8 mouse cellular contexts compared by ENCODE assay signal in genomic region chr12:65172959-65173358, GRCm38 (mm10). TPM values are rescaled to one million over a fixed set of nuclear protein-coding genes. Genes with fewer than 3 reads are reported as not detected.
DNase-seq lines count a peak whose midpoint lies in the region; ATAC-seq and TF ChIP-seq lines count a peak whose summit lies in the region.
"Not testable (repeated sequence)": the region's sequence is repeated elsewhere in the genome, so short reads cannot be mapped to it uniquely, and the experiment has no call there.

No protein-coding gene starts in this region.

- TF ChIP-seq EP300 in CH12.LX (IDR thresholded peaks at IDR 0.05; ENCODE audit: low read length), result not testable (repeated sequence)

- not testable (repeated sequence) for H3K27me3 ChIP-seq in CH12.LX (replicated peaks); hindbrain, embryonic 13.5 days; liver, embryonic 16.5 days (ENCODE audit: control insufficient read depth, insufficient read depth, low read depth, low read length); neural tube, embryonic 12.5 days (replicated peaks); stomach, embryonic 15.5 days (replicated peaks)

- H3K27ac ChIP-seq in CH12.LX (ENCODE audit: insufficient read depth, low read depth); neural tube, embryonic 12.5 days: not testable (repeated sequence)
- H3K27ac ChIP-seq in hindbrain, embryonic 13.5 days, result peak overlapping the region; percentile 95
- H3K27ac ChIP-seq in liver, embryonic 16.5 days (ENCODE audit: low read length), result peak overlapping the region; percentile 99
- H3K27ac ChIP-seq in stomach, embryonic 15.5 days, result peak overlapping the region; percentile 97

- not testable (repeated sequence) for H3K4me2 ChIP-seq in CH12.LX (ENCODE audit: insufficient read depth, low read depth, poor library complexity, severe bottlenecking)
- peak overlapping the region; percentile 60 for H3K4me2 ChIP-seq in hindbrain, embryonic 13.5 days
- peak overlapping the region; percentile 81 for H3K4me2 ChIP-seq in liver, embryonic 16.5 days (ENCODE audit: low read depth, low read length)
- H3K4me2 ChIP-seq in neural tube, embryonic 12.5 days (replicated peaks), result peak overlapping the region; percentile 72
- peak overlapping the region; percentile 51 for H3K4me2 ChIP-seq in stomach, embryonic 15.5 days

- H3K4me1 ChIP-seq in CH12.LX (ENCODE audit: control insufficient read depth in 1 of 2, insufficient read depth in 2 of 2), result peaks cover 0 to 16% of the 10 kb centered on the region in 2 experiments; a peak in 3 of 4 replicates
- peaks cover 12% of the 10 kb centered on the region for H3K4me1 ChIP-seq in hindbrain, embryonic 13.5 days (replicated peaks)
- H3K4me1 ChIP-seq in liver, embryonic 16.5 days (ENCODE audit: control insufficient read depth, low read depth, low read length), result peaks cover 16% of the 10 kb centered on the region
- H3K4me1 ChIP-seq in neural tube, embryonic 12.5 days, result not testable (repeated sequence)
- peaks cover 10% of the 10 kb centered on the region; the same call in 1 of the 2 replicates for H3K4me1 ChIP-seq in stomach, embryonic 15.5 days

- WGBS in hindbrain, embryonic 13.5 days, result 28% methylated on average over 8 of the region's 8 CpGs
- 17% methylated on average over 8 of the region's 8 CpGs for WGBS in liver, embryonic 16.5 days (ENCODE audit: insufficient replicate concordance)
- 29% methylated on average over 8 of the region's 8 CpGs for WGBS in neural tube, embryonic 12.5 days
- 24% methylated on average over 8 of the region's 8 CpGs for WGBS in stomach, embryonic 15.5 days

- peak; percentile 22 to 90; a peak in 3 of 4 replicates for TF ChIP-seq CTCF in CH12.LX (conservative IDR thresholded peaks at IDR 0.05 in 1 of 2, IDR thresholded peaks at IDR 0.05 in 1 of 2; ENCODE audit: low read depth in 2 of 2, low read length in 2 of 2)

- H3K79me2 ChIP-seq in CH12.LX (replicated peaks; ENCODE audit: control insufficient read depth, extremely low read depth, insufficient read depth, poor library complexity, severe bottlenecking), result peaks cover 38% of the 10 kb centered on the region

- ATAC-seq in hindbrain, embryonic 13.5 days (ENCODE audit: low FRiP score), result peak; percentile 60
- peak; percentile 37 for ATAC-seq in liver, embryonic 16.5 days (ENCODE audit: low read depth)
- ATAC-seq in neural tube, embryonic 12.5 days (ENCODE audit: low FRiP score, low read depth), result peak; percentile 48
- ATAC-seq in stomach, embryonic 15.5 days (ENCODE audit: insufficient read depth, low FRiP score, low read depth), result peak; percentile 25

- peak overlapping the region in 2 of 3 experiments; percentile 91 to 92 for H3K4me3 ChIP-seq in CH12.LX (replicated peaks in 1 of 3; ENCODE audit: low read depth in 2 of 3, low read length in 2 of 3, poor library complexity in 1 of 3)
- H3K4me3 ChIP-seq in hindbrain, embryonic 13.5 days, result peak overlapping the region; percentile 81
- H3K4me3 ChIP-seq in liver, embryonic 16.5 days (ENCODE audit: low read depth, low read length), result peak overlapping the region; percentile 76
- peak overlapping the region; percentile 80 for H3K4me3 ChIP-seq in neural tube, embryonic 12.5 days
- H3K4me3 ChIP-seq in stomach, embryonic 15.5 days (replicated peaks), result peak overlapping the region; percentile 87

- H3K9ac ChIP-seq in CH12.LX (ENCODE audit: insufficient read depth, low read depth), result 0 out of 2 replicates have a peak overlapping the region, but pooled peaks have one; percentile 1
- peak overlapping the region; percentile 69; the same call in 1 of the 2 replicates for H3K9ac ChIP-seq in hindbrain, embryonic 13.5 days
- H3K9ac ChIP-seq in liver, embryonic 16.5 days (ENCODE audit: low read depth, low read length), result peak overlapping the region; percentile 80
- H3K9ac ChIP-seq in neural tube, embryonic 12.5 days, result 0 out of 2 replicates have a peak overlapping the region, but pooled peaks have one; percentile 64
- not testable (repeated sequence) for H3K9ac ChIP-seq in stomach, embryonic 15.5 days

- not testable (repeated sequence) for H3K9me3 ChIP-seq in CH12.LX (replicated peaks; ENCODE audit: low read length); hindbrain, embryonic 13.5 days; liver, embryonic 16.5 days (replicated peaks; ENCODE audit: control insufficient read depth, low read length); neural tube, embryonic 12.5 days; stomach, embryonic 15.5 days

- peak; percentile 11 for TF ChIP-seq RAD21 in CH12.LX (IDR thresholded peaks at IDR 0.05; ENCODE audit: low read depth, low read length)

- DNase-seq in CH12.LX (ENCODE audit: extremely low read depth), result peak; percentile 62
- DNase-seq in cerebellum, adult 9-11 months, result peak; percentile 63
- DNase-seq in frontal cortex, postnatal 25 days (ENCODE audit: low spot score in 2 of 2), result peak; percentile 36 to 39
- DNase-seq in layer of hippocampus, adult 9-10 months (ENCODE audit: low spot score), result peak; percentile 45

- not testable (repeated sequence) for TF ChIP-seq POLR2A in CH12.LX (IDR thresholded peaks at IDR 0.05; ENCODE audit: low read depth, low read length)

- H3K36me3 ChIP-seq in CH12.LX (replicated peaks in 1 of 2; ENCODE audit: control insufficient read depth in 1 of 2, insufficient read depth in 1 of 2, low read length in 1 of 2); hindbrain, embryonic 13.5 days; liver, embryonic 16.5 days (ENCODE audit: control insufficient read depth, insufficient read depth); neural tube, embryonic 12.5 days; stomach, embryonic 15.5 days: not testable (repeated sequence)

- in situ Hi-C loops in CH12.LX (cut with MboI; ENCODE audit: low pct_ligation_motif_present, low pct_unique_long_range_greater_than_20kb, low sequenced_read_pairs), result loop anchor here (25.0 kb wide), 1 partner anchor 211 kb away; the partner anchor contains the start of genes Klhl28 and Togaram1

- dilution Hi-C loops in CH12.LX (cut with MboI; ENCODE audit: extremely low pct_ligation_motif_present, extremely low pct_unique_long_range_greater_than_20kb, low sequenced_read_pairs), result not testable (repeated sequence)

TF ChIP-seq in CH12.LX, 34 proteins besides CTCF, POLR2A, EP300 and RAD21:
- TF ChIP-seq MYC (IDR thresholded peaks at IDR 0.05; ENCODE audit: low read depth, low read length), result peak; percentile 85

RNA-seq across cellular contexts. Expression of gene Mis18bp1, which starts 0.6 kb away (rescaled TPM):
- total RNA-seq in CH12.LX (2012; rRNA removed), result 12.0 and 14.4 TPM in 2 replicates
- 34.2 and 39.7 TPM in 2 replicates for total RNA-seq in CH12.LX (2014; rRNA removed)
- polyA plus RNA-seq in CH12.LX (2012; ENCODE audit: insufficient read length, low read depth), result 22.7 and 27.5 TPM in 2 replicates
- polyA plus RNA-seq in hindbrain, embryonic 13.5 days (2015; fragmentation: Nextera tagmentation; extraction: Ambion mirVana), result 16.1 and 16.6 TPM in 2 replicates
- polyA plus RNA-seq in liver, embryonic 16.5 days (2015; fragmentation: Nextera tagmentation; extraction: Ambion mirVana), result 33.0 and 36.1 TPM in 2 replicates
- 39.9 and 41.5 TPM in 2 replicates for polyA plus RNA-seq in neural tube, embryonic 12.5 days (2016; fragmentation: Nextera tagmentation; extraction: Ambion mirVana)
- polyA plus RNA-seq in stomach, embryonic 15.5 days (2015; fragmentation: Nextera tagmentation; extraction: Ambion mirVana), result 48.8 and 53.7 TPM in 2 replicates

RNA-seq across cellular contexts. Expression of gene Wdr20rt, which starts 52.4 kb away (rescaled TPM):
- total RNA-seq in CH12.LX (2012; rRNA removed) (not detected in 2 replicates), CH12.LX (2014; rRNA removed) (not detected in 2 replicates)
- polyA plus RNA-seq in CH12.LX (2012; ENCODE audit: insufficient read length, low read depth), result not detected in 2 replicates
- polyA plus RNA-seq in hindbrain, embryonic 13.5 days (2015; fragmentation: Nextera tagmentation; extraction: Ambion mirVana), result not detected in 2 replicates
- polyA plus RNA-seq in liver, embryonic 16.5 days (2015; fragmentation: Nextera tagmentation; extraction: Ambion mirVana), result not detected in 2 replicates
- not detected in 2 replicates for polyA plus RNA-seq in neural tube, embryonic 12.5 days (2016; fragmentation: Nextera tagmentation; extraction: Ambion mirVana)
- polyA plus RNA-seq in stomach, embryonic 15.5 days (2015; fragmentation: Nextera tagmentation; extraction: Ambion mirVana), result not detected in 2 replicates
